Mouse (Mus musculus) forebrain, postnatal 0 days (tissue): ENCODE measurements around the gene Col15a1. TPM values are rescaled to one million over a fixed set of nuclear protein-coding genes. Genes with fewer than 3 reads are reported as not detected.

Source experiments
- ATAC-seq: fragments of 200-750 bp; cut with Nextera tagmentation; 2 replicates; pipeline ENCODE4 v1.8.0; 2017; ENCODE audit warnings: mild to moderate bottlenecking, moderate library complexity
- DNase-seq: peaks from one replicate; pipeline ENCODE4 v3.0.0-alpha.2; 2015
- H3K27ac ChIP-seq: fragments of 300-500 bp; sonication (generic); 2 replicates; pipeline ENCODE4 v1.5.1; 2014; ENCODE audit warnings: low read depth, mild to moderate bottlenecking, antibody characterized with exemption, low read length, moderate library complexity, mixed read lengths
- H3K27me3 ChIP-seq: fragments of 300-500 bp; sonication (generic); 2 replicates; pipeline ENCODE4 v1.6.1; 2014; ENCODE audit warnings: mild to moderate bottlenecking, low read length, mixed read lengths; ENCODE audit not compliant: insufficient read depth
- H3K36me3 ChIP-seq: fragments of 300-500 bp; sonication (generic); 2 replicates; pipeline ENCODE4 v1.6.1; 2014; ENCODE audit warnings: mild to moderate bottlenecking, moderate library complexity; ENCODE audit not compliant: insufficient read depth
- H3K4me1 ChIP-seq: fragments of 300-500 bp; sonication (generic); 2 replicates; pipeline ENCODE4 v1.6.1; 2014; ENCODE audit warnings: antibody characterized with exemption; ENCODE audit not compliant: insufficient read depth
- H3K4me2 ChIP-seq: fragments of 300-500 bp; sonication (generic); 2 replicates; pipeline ENCODE4 v1.6.1; 2014; ENCODE audit warnings: low read depth, mild to moderate bottlenecking, moderate library complexity
- H3K4me3 ChIP-seq: fragments of 300-500 bp; sonication (generic); 2 replicates; pipeline ENCODE4 v1.5.1; 2014; ENCODE audit warnings: low read depth, low read length, mixed read lengths
- H3K9ac ChIP-seq: fragments of 300-500 bp; sonication (generic); 2 replicates; pipeline ENCODE4 v1.6.1; 2014; ENCODE audit warnings: mild to moderate bottlenecking
- H3K9me3 ChIP-seq: fragments of 300-500 bp; sonication (generic); 2 replicates; pipeline ENCODE4 v1.6.1; 2016; ENCODE audit warnings: low read length
- CTCF ChIP-seq: sonication (generic); IDR thresholded peaks from 2 replicates; pipeline ENCODE4 v1.5.1; 2016; ENCODE audit warnings: antibody characterized with exemption, control low read depth, low read depth
- WGBS: fragments of 180-500 bp; shearing (Covaris S2); extraction: QIAGEN DNeasy Blood & Tissue Kit; methylation state at CpG from one replicate; pipeline ENCODE4 v1.1.7; 2014; 5-methylcytosine and 5-hydroxymethylcytosine counted together
- polyA plus RNA-seq: library from polyadenylated mRNA; unstranded; fragments of >200 nt; fragmentation: Nextera tagmentation; extraction: Ambion mirVana; gene quantifications from 2 replicates; pipeline ENCODE4 v1.2.1, GENCODE M21; 2015
- total RNA-seq: library from RNA; depleted of rRNA; stranded (reverse); fragments of >200 nt; gene quantifications from 2 replicates; pipeline ENCODE4 v1.2.3, GENCODE M21; 2014

Gene Col15a1
- total and polyA plus RNA-seq, 2 experiments from 2014 or later = 2.5 to 6.2 TPM

DNA sequence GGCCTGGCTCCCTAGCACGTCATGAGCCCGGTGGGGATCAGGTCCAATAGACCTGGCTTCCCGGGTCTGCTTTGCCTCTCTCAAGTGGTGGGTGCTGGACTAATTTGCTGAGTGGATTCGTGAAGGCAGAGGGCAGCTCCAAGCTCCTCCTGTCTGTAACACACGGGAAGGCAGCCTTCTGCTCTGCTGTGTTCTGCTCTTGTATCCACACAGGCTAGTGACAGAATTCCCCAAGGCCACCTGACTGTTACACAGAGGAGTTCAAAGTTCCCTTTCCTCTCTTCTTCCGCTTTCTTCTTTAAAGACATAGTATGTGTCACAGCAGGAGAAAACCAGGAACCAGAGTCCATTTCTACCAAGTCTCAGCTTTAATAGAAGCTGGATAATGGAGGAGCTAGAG, 53.1 kb downstream of the Col15a1 start:
- WGBS = 69% methylated on average over 6 of the region's 6 CpGs
- H3K4me2 ChIP-seq = no peak overlapping the region
- no peaks in the 10 kb centered on the region for H3K27me3 ChIP-seq
- ATAC-seq = peak; percentile 40; the same call in 1 of the 2 replicates
- no peaks in the 10 kb centered on the region for H3K9me3 ChIP-seq
- H3K36me3 ChIP-seq = no peaks in the 10 kb centered on the region
- H3K4me1 ChIP-seq = no peaks in the 10 kb centered on the region
- DNase-seq = no peak
- no peak overlapping the region for H3K9ac ChIP-seq
- H3K4me3 ChIP-seq = no peak overlapping the region
- TF ChIP-seq CTCF = no peak
- no peak overlapping the region for H3K27ac ChIP-seq

DNA sequence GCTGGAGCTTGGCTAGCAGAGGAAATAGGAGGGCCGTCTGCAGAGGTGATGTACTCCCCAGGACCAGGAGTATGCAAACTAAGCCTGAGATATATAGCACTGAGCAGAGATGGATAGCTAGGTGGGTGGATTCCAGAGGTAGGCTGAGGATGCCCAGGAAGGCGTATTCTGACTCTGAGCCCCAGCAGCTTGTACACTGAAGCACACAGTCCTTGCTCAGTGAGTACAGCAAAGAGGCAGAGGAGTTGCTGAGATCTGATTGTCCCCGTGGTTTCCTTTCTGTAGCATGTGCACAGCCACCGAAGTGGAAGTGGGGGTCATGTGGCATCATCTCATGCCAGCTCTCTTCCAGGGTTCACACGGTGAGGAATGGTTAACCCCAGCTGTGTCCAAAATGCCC, 54.0 kb downstream of the Col15a1 start:
- no peak overlapping the region for H3K4me2 ChIP-seq
- no peak overlapping the region for H3K27ac ChIP-seq
- H3K36me3 ChIP-seq = no peaks in the 10 kb centered on the region
- no peak for ATAC-seq
- no peak for DNase-seq
- H3K4me3 ChIP-seq = no peak overlapping the region
- no peaks in the 10 kb centered on the region for H3K9me3 ChIP-seq
- H3K4me1 ChIP-seq = no peaks in the 10 kb centered on the region
- TF ChIP-seq CTCF = no peak
- H3K9ac ChIP-seq = no peak overlapping the region
- WGBS = 73% methylated on average over 5 of the region's 5 CpGs
- no peaks in the 10 kb centered on the region for H3K27me3 ChIP-seq

DNA sequence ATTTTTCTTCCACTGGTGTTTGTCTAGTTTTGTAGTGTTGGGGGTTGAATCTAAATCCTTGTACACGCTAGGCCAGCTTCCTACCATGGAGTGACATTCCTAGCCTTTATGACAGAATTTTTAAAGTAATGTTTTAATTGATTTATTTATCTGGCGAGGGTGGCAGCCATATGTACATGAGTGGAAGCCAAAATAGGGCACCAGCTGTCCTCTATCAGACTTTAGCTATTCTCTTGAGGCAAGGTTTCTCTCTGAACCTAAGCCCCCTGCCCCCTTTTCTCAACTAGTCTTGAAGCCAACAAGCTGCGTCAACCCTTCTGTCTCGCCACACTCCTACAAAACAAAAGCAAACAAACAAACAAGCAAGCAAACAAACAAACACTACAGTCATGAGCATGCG, 57.6 kb downstream of the Col15a1 start:
- ATAC-seq = peak; percentile 36
- Histone ChIP-seq H3K27ac (0 out of 2 replicates have a peak overlapping the region, but pooled peaks have one; percentile 2), H3K4me3 (no peak overlapping the region), H3K9me3 (no peaks in the 10 kb centered on the region), H3K9ac (no peak overlapping the region), H3K4me1 (no peaks in the 10 kb centered on the region), H3K36me3 (no peaks in the 10 kb centered on the region), H3K4me2 (no peak overlapping the region), H3K27me3 (no peaks in the 10 kb centered on the region)
- TF ChIP-seq CTCF = no peak
- DNase-seq = peak; percentile 60
- WGBS = 57% methylated on average over 5 of the region's 5 CpGs

DNA sequence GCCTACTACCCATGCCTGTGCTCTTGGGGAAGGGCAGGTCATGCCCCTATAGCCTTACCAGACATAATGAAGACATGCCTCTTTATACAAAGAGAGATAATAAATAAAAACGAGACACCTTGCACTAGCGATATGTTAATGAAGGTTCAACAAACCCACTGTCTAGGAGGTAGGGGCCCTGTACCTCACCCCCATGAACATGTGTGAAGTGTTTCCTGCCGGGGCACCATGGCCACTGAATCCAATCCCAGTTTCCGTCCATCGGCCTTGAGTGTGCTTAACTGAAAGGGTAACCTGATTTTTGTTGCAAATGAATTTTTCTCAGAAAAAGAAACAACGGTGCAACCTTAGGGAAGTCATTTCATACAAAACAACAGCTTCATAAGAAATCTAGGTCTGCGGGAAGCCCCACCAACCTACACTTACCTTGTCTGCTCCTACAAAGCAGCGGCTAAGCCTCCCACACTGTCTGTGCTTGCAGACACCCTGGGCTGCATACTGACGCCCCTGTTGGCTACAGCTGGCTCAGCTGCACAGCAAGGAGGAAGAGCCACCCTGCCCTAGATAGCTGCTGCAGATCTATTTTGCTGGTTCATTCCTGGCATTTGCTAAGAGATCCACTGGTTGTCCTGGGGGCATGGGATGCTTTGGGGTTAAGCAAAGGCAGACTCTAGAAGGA, 64.6 kb downstream of the Col15a1 start:
- no peaks in the 10 kb centered on the region for H3K9me3 ChIP-seq
- no peaks in the 10 kb centered on the region for H3K36me3 ChIP-seq
- H3K27me3 ChIP-seq = no peaks in the 10 kb centered on the region
- H3K4me3 ChIP-seq = no peak overlapping the region
- H3K4me2 ChIP-seq = no peak overlapping the region
- DNase-seq (no peak), ATAC-seq (no peak)
- TF ChIP-seq CTCF = no peak
- H3K27ac ChIP-seq = no peak overlapping the region
- H3K4me1 ChIP-seq = no peaks in the 10 kb centered on the region
- H3K9ac ChIP-seq = no peak overlapping the region
- WGBS = 84% methylated on average over 9 of the region's 9 CpGs

DNA sequence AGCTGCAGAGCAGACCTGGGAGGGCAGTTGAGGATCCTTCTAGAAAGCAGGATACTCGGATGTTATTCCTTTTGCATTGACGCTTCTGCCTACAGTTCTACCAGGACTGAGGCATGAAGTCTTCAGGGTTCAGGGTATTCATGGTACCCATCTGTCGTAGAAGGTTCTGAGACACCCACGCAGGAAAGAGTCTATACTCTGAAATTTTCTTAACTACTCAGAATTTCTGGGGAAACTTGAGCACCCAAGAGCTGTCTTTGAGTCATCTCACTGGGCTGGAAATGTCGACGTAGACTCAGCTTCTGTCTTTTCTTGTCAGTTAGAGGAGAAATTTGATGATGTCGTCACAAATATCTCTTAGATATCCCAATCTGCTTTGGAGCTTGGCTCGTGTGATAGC, 65.8 kb downstream of the Col15a1 start:
- 83% methylated on average over 8 of the region's 8 CpGs for WGBS
- no peak for ATAC-seq
- H3K4me2 ChIP-seq = no peak overlapping the region

DNA sequence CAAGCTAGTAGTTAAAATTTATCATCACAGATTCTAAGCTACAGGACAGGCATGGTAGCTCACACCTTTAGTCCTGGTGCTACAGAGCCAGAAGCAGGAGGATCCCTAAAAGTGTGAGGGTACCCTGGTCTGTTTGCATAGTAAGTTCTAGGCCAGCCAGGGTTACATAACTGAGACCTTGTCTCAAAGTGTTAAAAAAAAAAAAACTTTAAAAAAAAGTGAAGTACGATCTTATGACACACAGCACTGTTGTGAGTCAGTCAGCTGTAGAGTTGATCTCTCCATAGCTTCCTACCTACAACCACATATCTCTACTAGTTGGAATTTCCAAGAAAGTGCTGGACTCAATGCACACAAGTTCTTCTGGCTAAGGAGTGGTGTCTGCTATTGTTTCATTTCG, 67.0 kb downstream of the Col15a1 start:
- WGBS = 88% methylated on average over 2 of the region's 2 CpGs
- Histone ChIP-seq H3K4me2 (no peak overlapping the region), H3K27me3 (no peaks in the 10 kb centered on the region), H3K27ac (no peak overlapping the region), H3K36me3 (no peaks in the 10 kb centered on the region), H3K4me1 (no peaks in the 10 kb centered on the region), H3K4me3 (no peak overlapping the region), H3K9me3 (no peaks in the 10 kb centered on the region), H3K9ac (no peak overlapping the region)
- no peak for DNase-seq
- TF ChIP-seq CTCF = no peak
- ATAC-seq = no peak

More for the DNA sequence above, 65.8 kb downstream of the Col15a1 start:
- H3K4me1 ChIP-seq = no peaks in the 10 kb centered on the region
- H3K4me3 ChIP-seq = no peak overlapping the region
- no peaks in the 10 kb centered on the region for H3K9me3 ChIP-seq
- no peak overlapping the region for H3K27ac ChIP-seq
- no peak for TF ChIP-seq CTCF
- no peaks in the 10 kb centered on the region for H3K27me3 ChIP-seq
- no peak overlapping the region for H3K9ac ChIP-seq
- DNase-seq = no peak
- H3K36me3 ChIP-seq = no peaks in the 10 kb centered on the region

DNA sequence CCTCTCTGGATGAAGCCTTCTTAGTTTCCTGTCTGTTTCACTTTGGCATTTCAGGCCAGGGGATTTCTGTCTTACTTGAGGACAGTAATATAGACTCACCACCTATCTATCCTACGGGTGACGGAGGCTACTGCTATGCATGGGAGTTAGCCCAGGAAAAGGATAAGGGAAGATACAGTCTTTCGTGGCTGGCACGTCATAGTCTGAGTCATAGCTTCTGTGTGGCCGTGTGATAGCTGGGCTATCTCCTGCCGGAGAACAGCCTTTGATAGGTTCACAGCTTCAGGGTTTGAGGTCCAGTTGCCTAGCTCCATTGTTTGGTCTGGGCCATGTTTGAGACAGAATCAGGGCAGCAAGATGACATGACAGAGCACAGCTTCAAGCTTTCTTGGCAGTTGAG, 70.4 kb downstream of the Col15a1 start:
- Histone ChIP-seq H3K4me1 (no peaks in the 10 kb centered on the region), H3K27me3 (no peaks in the 10 kb centered on the region), H3K4me2 (no peak overlapping the region), H3K9me3 (no peaks in the 10 kb centered on the region), H3K27ac (no peak overlapping the region), H3K36me3 (no peaks in the 10 kb centered on the region), H3K9ac (no peak overlapping the region), H3K4me3 (no peak overlapping the region)
- TF ChIP-seq CTCF = no peak
- no peak for ATAC-seq
- no peak for DNase-seq
- 96% methylated on average over 6 of the region's 6 CpGs for WGBS
